ENCODE assay signal across 14 mouse cellular contexts in the genomic region with DNA sequence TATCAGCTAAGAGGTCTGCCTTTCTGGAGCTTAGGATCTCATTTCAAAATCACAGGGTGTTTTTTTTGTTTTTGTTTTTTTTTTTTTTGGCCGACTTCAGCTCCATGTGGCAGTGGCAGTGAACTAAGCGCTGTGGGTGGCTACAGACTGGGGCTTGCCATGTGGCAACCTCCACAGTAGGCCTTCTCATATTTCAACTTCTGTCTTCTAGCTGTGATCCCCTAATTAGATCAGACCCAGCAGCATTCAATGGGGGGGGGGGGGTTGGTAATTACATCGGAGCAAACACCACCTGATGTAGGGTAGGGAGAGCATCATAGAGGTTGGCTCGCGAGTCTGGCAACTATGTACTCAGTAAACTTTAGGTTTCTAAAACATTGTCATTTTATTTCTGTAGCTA.
DNase-seq lines count a peak whose midpoint lies in the region; ATAC-seq and TF ChIP-seq lines count a peak whose summit lies in the region.
"Had no signal": no experiment of that assay in that cellular context is flagged by ENCODE, and none has a peak within 500 bp of the region (broad histone marks: within the 10 kb centered on the region; RNA-seq: fewer than 3 reads in every experiment).

No protein-coding gene starts in this region.

- H3K27me3 ChIP-seq in heart, embryonic 10.5 days (ENCODE audit: insufficient read depth, poor library complexity, severe bottlenecking): no peaks in the 10 kb centered on the region
- no peaks in the 10 kb centered on the region for H3K27me3 ChIP-seq in forebrain, embryonic 12.5 days
- H3K27me3 ChIP-seq in stomach, postnatal 0 days (ENCODE audit: control insufficient read depth, insufficient read depth, low read length): no peaks in the 10 kb centered on the region
- H3K27me3 ChIP-seq: heart, embryonic 13.5 days; limb, embryonic 15.5 days had no signal

- no peak for TF ChIP-seq CTCF in stomach, postnatal 0 days (IDR thresholded peaks at IDR 0.05; ENCODE audit: low read depth)

- no peak overlapping the region for H3K27ac ChIP-seq in heart, embryonic 10.5 days
- no peak overlapping the region for H3K27ac ChIP-seq in forebrain, embryonic 12.5 days
- H3K27ac ChIP-seq in stomach, postnatal 0 days (replicated peaks): no peak overlapping the region
- H3K27ac ChIP-seq: heart, embryonic 13.5 days; limb, embryonic 15.5 days had no signal

- peak; percentile 34 for DNase-seq in heart, adult 11 months
- no peak for DNase-seq in heart, embryonic 10.5 days (ENCODE audit: low spot score)
- peak; percentile 90 for DNase-seq in brain, adult 2 months (ENCODE audit: low read depth, low spot score)
- peak; percentile 91 for DNase-seq in cerebellum, adult 9-11 months
- DNase-seq in stomach, postnatal 0 days (ENCODE audit: low spot score): no peak
- DNase-seq in adrenal gland, adult 18-20 months (ENCODE audit: low spot score in 2 of 2): no peak
- DNase-seq: kidney, postnatal 36 days; lung, embryonic 14.5 days had no signal

- no peaks in the 10 kb centered on the region for H3K9me3 ChIP-seq in heart, embryonic 10.5 days
- no peaks in the 10 kb centered on the region for H3K9me3 ChIP-seq in forebrain, embryonic 12.5 days
- H3K9me3 ChIP-seq in stomach, postnatal 0 days (ENCODE audit: control insufficient read depth, low read length): no peaks in the 10 kb centered on the region
- H3K9me3 ChIP-seq: heart, embryonic 13.5 days; limb, embryonic 15.5 days had no signal

- H3K4me1 ChIP-seq in heart, embryonic 10.5 days: no peaks in the 10 kb centered on the region
- H3K4me1 ChIP-seq in forebrain, embryonic 12.5 days: no peaks in the 10 kb centered on the region
- no peaks in the 10 kb centered on the region for H3K4me1 ChIP-seq in stomach, postnatal 0 days (replicated peaks; ENCODE audit: control insufficient read depth, insufficient read depth)
- H3K4me1 ChIP-seq: heart, embryonic 13.5 days had no signal

- H3K4me2 ChIP-seq in forebrain, embryonic 12.5 days: no peak overlapping the region
- no peak overlapping the region for H3K4me2 ChIP-seq in stomach, postnatal 0 days (replicated peaks; ENCODE audit: low read depth)
- H3K4me2 ChIP-seq: heart, embryonic 13.5 days; limb, embryonic 15.5 days; lung, embryonic 14.5 days had no signal

- H3K36me3 ChIP-seq in heart, embryonic 10.5 days: no peaks in the 10 kb centered on the region
- H3K36me3 ChIP-seq in forebrain, embryonic 12.5 days (replicated peaks): no peaks in the 10 kb centered on the region
- no peaks in the 10 kb centered on the region for H3K36me3 ChIP-seq in stomach, postnatal 0 days (ENCODE audit: control insufficient read depth, insufficient read depth, low read length)
- H3K36me3 ChIP-seq: G1E; heart, embryonic 13.5 days; limb, embryonic 15.5 days had no signal

- ATAC-seq in forebrain, embryonic 12.5 days (ENCODE audit: low FRiP score): peak; percentile 39; the same call in 1 of the 2 replicates
- ATAC-seq in stomach, postnatal 0 days (ENCODE audit: low FRiP score, low TSS enrichment): no peak
- no peak for ATAC-seq in inflammation-experienced regulatory T-cells, adult 6 months

- H3K9ac ChIP-seq in forebrain, embryonic 12.5 days: no peak overlapping the region
- H3K9ac ChIP-seq in stomach, postnatal 0 days (ENCODE audit: low read length): no peak overlapping the region
- H3K9ac ChIP-seq: heart, embryonic 13.5 days; limb, embryonic 15.5 days; lung, embryonic 14.5 days had no signal

- WGBS in heart, embryonic 10.5 days: 70% methylated on average over 5 of the region's 5 CpGs
- WGBS in forebrain, embryonic 12.5 days: 55% methylated on average over 5 of the region's 5 CpGs
- WGBS in stomach, postnatal 0 days: 78% methylated on average over 5 of the region's 5 CpGs

- TF ChIP-seq EP300 in stomach, postnatal 0 days (optimal IDR thresholded peaks at IDR 0.05): no peak

- H3K4me3 ChIP-seq in heart, embryonic 10.5 days: no peak overlapping the region
- no peak overlapping the region for H3K4me3 ChIP-seq in forebrain, embryonic 12.5 days (replicated peaks)
- no peak overlapping the region for H3K4me3 ChIP-seq in stomach, postnatal 0 days (ENCODE audit: low read depth, low read length)
- H3K4me3 ChIP-seq: heart, embryonic 13.5 days; limb, embryonic 15.5 days; myocyte had no signal

Comparison
In these comparisons a context has a peak if more than half of its experiments do, and no peak if none do; other contexts are left out.
1. DNase-seq: peak in heart, adult 11 months (single experiment), brain, adult 2 months (single experiment) and cerebellum, adult 9-11 months (single experiment); none in heart, embryonic 10.5 days (single experiment), stomach, postnatal 0 days (single experiment) and adrenal gland, adult 18-20 months (0 of 2).